ENCODE assay signal across 11 mouse cellular contexts in the genomic region with DNA sequence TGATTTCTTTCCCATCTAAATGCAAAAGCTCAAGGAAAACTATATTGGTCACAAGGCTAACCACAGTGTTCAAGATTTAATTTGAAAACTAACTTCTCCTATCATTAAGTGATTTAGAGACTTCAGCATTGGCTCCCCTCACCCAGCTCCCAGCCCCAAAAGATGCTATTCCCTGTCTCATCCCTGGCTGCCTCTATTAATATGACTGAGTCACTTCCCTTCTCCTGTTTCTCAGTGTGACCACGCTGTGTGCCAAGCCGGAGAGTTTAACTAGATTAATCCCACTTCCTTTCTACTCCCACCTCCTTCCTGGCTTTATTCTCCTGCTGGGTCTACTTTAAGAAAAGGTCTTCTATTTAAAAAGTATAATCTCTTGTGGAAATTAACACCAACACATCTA.
DNase-seq lines count a peak whose midpoint lies in the region; ATAC-seq and TF ChIP-seq lines count a peak whose summit lies in the region.
"Had no signal": no experiment of that assay in that cellular context is flagged by ENCODE, and none has a peak within 500 bp of the region (broad histone marks: within the 10 kb centered on the region; RNA-seq: fewer than 3 reads in every experiment).

No protein-coding gene starts in this region.

- H3K9me3 ChIP-seq in midbrain, postnatal 0 days (ENCODE audit: low read length), result no peaks in the 10 kb centered on the region
- H3K9me3 ChIP-seq: liver, embryonic 13.5 days; midbrain, embryonic 15.5 days; stomach, embryonic 15.5 days had no signal

- peak; percentile 36 to 47 for DNase-seq in gastrocnemius, adult 8-10 months (ENCODE audit: low spot score in 2 of 2)
- no peak for DNase-seq in gastrocnemius, postnatal 4 days (ENCODE audit: low spot score in 2 of 2)
- DNase-seq in urinary bladder, postnatal 14 days (ENCODE audit: low spot score), result peak; percentile 18
- DNase-seq in urinary bladder, postnatal 25 days (ENCODE audit: low spot score), result no peak
- DNase-seq in kidney, postnatal 10 days, result peak; percentile 46
- no peak for DNase-seq in midbrain, postnatal 0 days (ENCODE audit: low spot score)
- no peak for DNase-seq in thymus, adult 2 months
- DNase-seq in embryo, embryonic 11 days, result no peak
- DNase-seq: liver, embryonic 13.5 days had no signal

- no peak for TF ChIP-seq POLR2A in thymus, adult 2 months (IDR thresholded peaks at IDR 0.05; ENCODE audit: control insufficient read depth, extremely low read depth, insufficient read depth, low read length, poor library complexity)

- TF ChIP-seq CTCF in midbrain, postnatal 0 days (IDR thresholded peaks at IDR 0.05), result no peak
- no peak for TF ChIP-seq CTCF in thymus, adult 2 months (IDR thresholded peaks at IDR 0.05; ENCODE audit: borderline replicate concordance, control insufficient read depth, extremely low read depth, insufficient read depth, low read length, poor library complexity)

- WGBS in midbrain, postnatal 0 days, result 39% methylated on average over 2 of the region's 2 CpGs
- WGBS in thymus, adult 2 months, result 31% methylated on average over 2 of the region's 2 CpGs

- H3K36me3 ChIP-seq in midbrain, postnatal 0 days (ENCODE audit: insufficient read depth, low read length), result no peaks in the 10 kb centered on the region
- H3K36me3 ChIP-seq in thymus, adult 2 months (ENCODE audit: control insufficient read depth, insufficient read depth, low read length), result no peaks in the 10 kb centered on the region
- H3K36me3 ChIP-seq: liver, embryonic 13.5 days; midbrain, embryonic 15.5 days; stomach, embryonic 15.5 days had no signal

- no peak overlapping the region for H3K4me2 ChIP-seq in midbrain, postnatal 0 days (ENCODE audit: low read depth, low read length, poor library complexity, severe bottlenecking)
- H3K4me2 ChIP-seq: liver, embryonic 13.5 days; midbrain, embryonic 15.5 days; stomach, embryonic 15.5 days had no signal

- no peak overlapping the region for H3K4me3 ChIP-seq in midbrain, postnatal 0 days (ENCODE audit: low read depth, low read length)
- H3K4me3 ChIP-seq in thymus, adult 2 months (ENCODE audit: control insufficient read depth, insufficient read depth, low read length), result no peak overlapping the region
- H3K4me3 ChIP-seq: liver, embryonic 13.5 days; midbrain, embryonic 15.5 days; stomach, embryonic 15.5 days had no signal

- no peak overlapping the region for H3K9ac ChIP-seq in midbrain, postnatal 0 days (replicated peaks; ENCODE audit: low read length, poor library complexity, severe bottlenecking)
- H3K9ac ChIP-seq: liver, embryonic 13.5 days; midbrain, embryonic 15.5 days; stomach, embryonic 15.5 days had no signal

- no peak overlapping the region for H3K27ac ChIP-seq in midbrain, postnatal 0 days (ENCODE audit: low read depth, low read length)
- H3K27ac ChIP-seq in thymus, adult 2 months (ENCODE audit: control insufficient read depth, insufficient read depth, low read length), result no peak overlapping the region
- H3K27ac ChIP-seq: liver, embryonic 13.5 days; midbrain, embryonic 15.5 days; stomach, embryonic 15.5 days had no signal

- H3K27me3 ChIP-seq in midbrain, postnatal 0 days (ENCODE audit: insufficient read depth, low read length), result no peaks in the 10 kb centered on the region
- H3K27me3 ChIP-seq in thymus, adult 2 months (ENCODE audit: control insufficient read depth, insufficient read depth, low read length), result no peaks in the 10 kb centered on the region
- H3K27me3 ChIP-seq: liver, embryonic 13.5 days; midbrain, embryonic 15.5 days; stomach, embryonic 15.5 days had no signal

- H3K4me1 ChIP-seq in midbrain, postnatal 0 days (ENCODE audit: insufficient read depth, low read length), result no peaks in the 10 kb centered on the region
- no peaks in the 10 kb centered on the region for H3K4me1 ChIP-seq in thymus, adult 2 months (replicated peaks; ENCODE audit: control insufficient read depth, insufficient read depth, low read length)
- H3K4me1 ChIP-seq: liver, embryonic 13.5 days; midbrain, embryonic 15.5 days; stomach, embryonic 15.5 days had no signal

- no peak for ATAC-seq in midbrain, postnatal 0 days (ENCODE audit: low FRiP score)
- ATAC-seq: midbrain, embryonic 15.5 days had no signal

Comparison
In these comparisons a context has a peak if more than half of its experiments do, and no peak if none do; other contexts are left out.
1. DNase-seq: peak in gastrocnemius, adult 8-10 months (2 of 2), urinary bladder, postnatal 14 days (single experiment) and kidney, postnatal 10 days (single experiment); none in gastrocnemius, postnatal 4 days (0 of 2), urinary bladder, postnatal 25 days (single experiment), midbrain, postnatal 0 days (single experiment), thymus, adult 2 months (single experiment) and embryo, embryonic 11 days (single experiment).